Mouse (Mus musculus): Measurements from ENCODE around the gene Nsg2. TPM values are rescaled to one million over a fixed set of nuclear protein-coding genes. Genes with fewer than 3 reads are reported as not detected.

Gene Nsg2
- total RNA-seq, 2 experiments from 2014 or later, result 682 to 735 TPM

DNA sequence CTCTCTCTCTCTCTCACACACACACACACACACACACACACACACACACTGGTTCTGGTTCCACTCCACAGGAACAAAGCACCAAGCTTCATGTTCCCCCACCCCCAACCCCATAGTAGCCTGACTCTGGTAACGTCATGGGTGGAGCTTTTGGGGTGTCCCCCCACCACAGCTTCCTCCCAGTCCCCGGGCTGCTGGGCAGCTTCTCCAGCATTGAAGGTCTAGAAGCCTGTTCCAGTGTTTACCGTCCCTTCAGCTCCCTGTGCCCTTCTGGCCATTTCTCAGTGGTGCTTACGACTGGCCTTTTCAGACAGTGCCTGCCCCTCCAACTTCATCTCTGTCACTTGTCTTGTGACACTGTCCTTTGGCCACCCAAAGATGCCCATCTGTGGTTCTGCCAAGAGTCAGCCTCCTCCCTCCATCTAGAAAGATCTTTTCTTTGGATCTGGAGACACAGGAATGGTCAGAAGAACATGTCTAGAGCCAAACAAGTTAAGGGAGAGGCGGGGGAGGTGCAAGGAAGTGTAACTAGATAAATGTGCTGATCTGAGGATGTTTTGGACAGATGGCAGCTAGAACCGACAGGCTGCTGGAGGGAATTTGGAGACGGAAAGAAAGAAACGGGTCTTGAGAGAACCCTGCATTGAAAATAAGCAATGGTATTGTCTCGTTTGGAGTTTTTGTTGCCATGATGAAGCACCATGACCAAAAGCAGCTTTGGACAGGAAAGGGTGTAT, 11.8 kb downstream of the Nsg2 start:
- no peak for DNase-seq (ENCODE audit: extremely low spot score in 1 of 2, low spot score in 1 of 2)

DNA sequence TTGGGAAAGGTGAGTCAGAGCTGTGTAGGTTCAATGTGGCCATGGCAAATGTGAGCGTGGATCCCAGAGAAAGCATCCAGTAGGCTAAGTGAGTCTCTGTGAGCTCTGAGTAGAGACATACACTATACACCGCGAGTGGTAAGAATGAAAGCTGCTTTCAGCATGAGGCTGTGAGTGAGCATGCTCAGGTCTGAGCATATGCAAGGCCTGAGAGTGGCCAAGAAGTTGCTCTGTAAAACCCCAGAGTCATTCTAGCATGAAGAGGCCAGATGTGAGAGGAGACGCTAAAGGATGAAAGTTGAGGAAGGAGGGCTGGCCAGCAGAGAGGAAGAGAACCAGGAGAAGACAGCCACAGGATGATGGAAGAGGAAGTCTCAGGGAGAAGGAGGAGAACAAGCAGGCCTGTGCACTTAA, 12.8 kb downstream of the Nsg2 start:
- DNase-seq (ENCODE audit: extremely low spot score in 1 of 2, low spot score in 1 of 2), result no peak

DNA sequence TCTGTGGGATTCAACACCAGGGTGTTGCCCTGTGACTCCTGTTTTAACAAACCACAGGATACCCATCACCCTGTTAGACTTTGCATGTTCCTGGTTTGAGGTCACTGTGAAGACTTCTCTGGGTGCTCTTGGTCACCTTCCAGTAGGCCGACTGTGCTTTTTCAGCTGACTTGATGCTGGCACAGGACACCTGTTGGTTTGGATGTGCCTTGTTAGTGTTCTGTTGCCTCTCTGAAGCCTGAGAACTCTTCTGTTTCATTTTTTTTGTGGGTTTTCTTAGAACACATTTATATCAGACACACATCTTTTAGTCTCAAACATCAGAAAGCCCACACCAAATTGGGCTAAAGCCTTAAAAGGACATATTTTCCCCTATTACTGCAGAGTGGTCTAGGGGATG, 13.3 kb downstream of the Nsg2 start:
- DNase-seq (ENCODE audit: extremely low spot score in 1 of 2, low spot score in 1 of 2), result no peak

DNA sequence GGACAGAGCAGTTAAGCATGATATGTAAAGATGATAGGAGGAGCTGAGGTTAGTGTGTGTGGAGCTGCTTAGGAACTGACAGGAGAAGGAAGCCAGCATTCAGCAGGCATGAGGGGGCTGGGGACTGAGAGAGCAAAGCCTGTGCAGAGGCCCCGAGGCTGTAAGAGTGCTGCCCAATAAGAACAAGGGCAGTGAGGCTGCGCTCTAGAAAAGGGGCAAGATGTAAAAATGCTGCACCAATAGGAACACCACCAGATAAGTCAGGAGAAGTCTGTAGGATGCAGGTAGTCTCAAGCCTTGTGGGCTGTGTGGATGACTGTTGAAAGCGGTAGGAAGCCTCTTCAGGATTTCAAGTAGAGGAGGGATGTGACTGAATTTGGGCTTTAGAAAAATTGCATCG, 17.9 kb downstream of the Nsg2 start:
- DNase-seq (ENCODE audit: extremely low spot score in 1 of 2, low spot score in 1 of 2), result no peak

DNA sequence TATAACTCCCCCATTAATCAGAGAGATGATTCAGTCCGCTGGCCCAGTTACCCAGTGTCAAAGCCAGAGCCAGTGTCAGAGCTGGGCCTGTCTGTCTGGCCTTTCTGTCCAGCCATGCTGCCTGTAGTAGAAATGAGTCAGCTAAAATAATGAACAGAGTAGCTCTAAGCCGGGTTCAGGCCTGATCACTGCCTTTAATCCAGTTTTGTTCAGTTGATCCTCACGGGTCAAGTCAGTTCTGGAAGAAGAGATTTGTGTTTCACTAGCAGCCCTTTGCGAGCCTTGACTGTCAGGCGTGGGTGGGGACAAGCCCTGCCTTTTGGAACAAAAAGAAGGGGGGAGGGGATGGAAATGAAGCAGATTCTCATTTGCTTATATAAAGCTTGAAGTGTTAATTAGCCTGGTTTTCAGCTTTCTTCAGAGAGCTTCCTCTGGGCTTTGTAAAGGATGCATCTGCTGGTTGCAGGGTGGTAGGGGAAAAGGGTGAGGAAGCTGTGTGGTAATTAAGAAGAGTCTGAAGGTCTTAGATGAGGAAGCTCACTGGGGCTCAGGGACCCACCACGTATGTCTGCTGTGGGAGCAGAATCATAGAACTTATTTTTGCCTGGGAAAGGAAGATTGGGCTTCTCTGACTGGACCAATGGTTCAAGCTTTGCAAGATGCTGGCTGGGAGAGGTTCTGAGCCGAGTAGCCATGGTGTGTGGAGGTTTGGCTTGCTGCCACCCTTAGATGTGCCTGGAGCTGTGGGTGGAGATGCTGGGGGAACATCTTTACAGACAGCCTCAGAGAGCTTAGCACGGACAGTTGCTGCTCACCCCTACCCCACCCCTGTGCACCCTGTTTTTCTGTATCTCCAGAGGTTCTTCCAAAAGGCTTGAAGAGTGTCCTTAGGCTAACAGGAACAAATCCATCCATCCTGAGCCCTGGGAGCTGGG, 20.0 kb downstream of the Nsg2 start:
- no peak for DNase-seq (ENCODE audit: extremely low spot score in 1 of 2, low spot score in 1 of 2)

DNA sequence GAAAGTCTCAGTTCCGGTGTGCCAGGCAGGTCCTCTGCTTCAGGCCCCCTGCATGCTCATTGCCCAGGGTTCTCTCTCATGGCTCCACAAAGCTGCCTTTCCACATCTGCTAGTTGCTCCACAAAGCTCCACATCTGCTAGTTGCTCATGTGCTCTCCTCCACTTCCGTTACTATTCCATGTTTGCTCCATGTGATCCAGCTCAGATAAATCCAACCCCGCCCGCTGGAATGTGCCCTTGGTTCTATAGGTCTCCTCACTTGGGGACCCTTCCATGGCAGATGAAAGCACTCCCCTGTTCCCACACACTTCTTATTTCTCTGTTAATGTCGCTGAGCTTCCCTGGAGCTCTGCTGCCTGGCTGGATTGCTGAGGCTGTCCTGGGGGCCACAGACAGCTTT, 26.4 kb downstream of the Nsg2 start:
- DNase-seq (ENCODE audit: extremely low spot score in 1 of 2, low spot score in 1 of 2), result no peak

DNA sequence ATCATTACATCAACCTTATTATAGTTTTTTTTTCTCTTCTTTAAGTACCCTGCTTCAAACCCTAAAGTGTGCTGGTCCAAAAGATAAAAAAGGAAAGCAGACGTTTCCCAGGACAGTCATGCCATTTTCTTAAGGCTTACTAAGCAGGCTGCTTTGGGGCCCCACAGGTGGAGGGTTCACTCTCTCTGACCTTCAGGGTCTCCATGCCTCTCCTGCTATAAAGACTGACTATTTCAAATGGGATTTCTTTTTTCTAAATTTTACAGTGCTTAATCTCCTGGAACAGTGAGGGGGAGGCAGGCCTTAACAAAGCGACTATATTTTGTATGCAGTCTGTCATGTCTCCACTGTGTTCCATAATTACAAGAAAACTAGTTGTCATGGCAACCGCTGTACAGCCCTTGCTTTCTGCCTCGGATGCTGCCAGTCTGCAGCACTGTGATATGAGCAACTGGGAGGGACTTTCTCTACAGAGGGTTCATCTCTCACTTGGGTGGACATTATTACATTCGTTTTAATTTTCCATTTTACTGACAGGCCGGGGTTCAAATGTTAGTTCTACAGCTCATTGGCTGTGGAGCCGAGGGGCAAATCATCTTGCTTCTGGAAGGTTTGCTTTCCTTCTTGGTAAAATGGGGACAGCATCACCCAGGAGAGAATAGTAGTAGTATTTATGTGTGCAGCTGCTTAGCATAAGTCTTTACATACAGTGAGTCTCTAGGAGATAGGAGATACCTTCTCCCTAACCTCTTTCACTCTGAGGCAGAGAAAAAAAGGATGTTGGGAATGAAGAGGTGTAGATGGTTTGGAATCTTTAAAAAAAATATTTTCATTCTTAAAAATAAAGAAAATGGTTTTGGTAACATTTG, 27.4 kb downstream of the Nsg2 start:
- no peak for DNase-seq (ENCODE audit: extremely low spot score in 1 of 2, low spot score in 1 of 2)

DNA sequence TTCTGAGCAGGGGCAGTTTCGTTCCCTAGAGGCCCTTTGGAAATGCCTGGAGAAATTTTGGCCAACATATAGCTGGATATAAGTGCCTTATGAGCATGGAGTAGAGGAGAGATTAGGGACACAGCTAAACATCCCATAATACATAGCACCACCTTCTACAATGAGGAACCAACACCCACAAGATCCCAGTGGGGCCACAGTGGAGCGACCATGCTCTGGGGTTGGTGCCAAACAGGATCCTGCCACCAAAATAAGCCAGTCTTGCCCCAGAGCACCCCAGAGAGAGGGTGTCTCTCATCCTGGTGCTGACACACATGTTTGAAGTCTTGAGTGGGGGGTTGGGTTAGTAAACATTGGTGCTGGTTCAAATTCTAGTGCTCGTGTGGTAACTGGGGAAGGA, 28.3 kb downstream of the Nsg2 start:
- DNase-seq (ENCODE audit: extremely low spot score in 1 of 2, low spot score in 1 of 2), result no peak

DNA sequence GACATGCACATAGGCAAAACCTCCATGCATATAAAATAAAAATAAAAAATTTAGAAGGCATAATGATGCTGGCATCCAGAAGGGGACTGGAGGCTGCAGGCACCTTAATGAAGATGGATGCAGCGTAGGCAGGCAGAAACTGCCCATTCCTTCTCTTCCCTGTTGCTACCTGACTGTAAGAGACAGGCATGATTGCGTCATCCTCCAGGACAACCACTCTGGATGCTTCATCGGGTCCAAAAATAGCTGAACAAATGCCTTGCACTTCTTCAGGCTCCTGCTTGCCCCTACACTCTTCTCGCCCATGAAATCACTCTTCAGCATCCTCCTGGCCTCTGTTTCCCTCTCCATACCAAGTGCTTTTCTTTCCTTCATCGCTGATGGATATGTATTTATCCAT, 29.1 kb downstream of the Nsg2 start:
- no peak for DNase-seq (ENCODE audit: extremely low spot score in 1 of 2, low spot score in 1 of 2)

DNA sequence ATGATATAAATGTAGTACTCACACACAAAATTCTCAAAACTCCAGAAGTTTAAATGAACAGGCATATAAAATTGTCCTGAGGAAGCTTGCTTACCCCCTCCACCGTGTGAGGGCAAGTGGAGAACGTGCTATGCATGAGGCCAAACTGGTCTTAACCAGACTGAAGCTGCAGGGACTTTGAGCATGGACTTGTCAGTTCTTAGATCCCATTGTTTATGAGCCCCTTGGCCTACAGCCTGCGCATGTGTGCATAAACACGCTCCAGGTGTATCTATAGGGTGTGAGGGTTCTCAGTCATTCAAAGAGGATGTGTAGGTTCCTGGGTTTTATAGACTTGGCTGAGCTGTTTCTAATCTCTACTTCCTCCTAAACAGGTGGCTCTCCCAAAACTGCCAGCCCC, 31.1 kb downstream of the Nsg2 start:
- no peak for DNase-seq (ENCODE audit: extremely low spot score in 1 of 2, low spot score in 1 of 2)

DNA sequence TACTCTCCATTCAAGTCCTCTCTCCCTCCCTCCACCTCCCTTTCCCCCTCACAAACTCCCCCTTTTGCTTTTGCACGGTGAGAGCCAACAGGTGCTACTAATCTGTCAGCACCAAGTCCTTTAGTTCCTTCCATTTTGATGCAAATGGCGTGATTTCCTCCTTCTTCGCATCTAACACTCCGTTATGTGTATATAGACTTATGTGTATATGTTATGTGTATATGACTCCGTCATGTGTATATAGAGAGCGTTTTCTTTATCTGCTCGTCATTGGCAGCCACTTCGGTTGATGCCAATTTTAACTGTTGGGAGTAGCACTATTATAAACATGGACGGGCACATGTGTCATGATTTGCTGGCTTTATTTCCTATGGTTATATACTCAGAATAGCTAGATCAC, 31.8 kb downstream of the Nsg2 start:
- no peak for DNase-seq (ENCODE audit: extremely low spot score in 1 of 2, low spot score in 1 of 2)

DNA sequence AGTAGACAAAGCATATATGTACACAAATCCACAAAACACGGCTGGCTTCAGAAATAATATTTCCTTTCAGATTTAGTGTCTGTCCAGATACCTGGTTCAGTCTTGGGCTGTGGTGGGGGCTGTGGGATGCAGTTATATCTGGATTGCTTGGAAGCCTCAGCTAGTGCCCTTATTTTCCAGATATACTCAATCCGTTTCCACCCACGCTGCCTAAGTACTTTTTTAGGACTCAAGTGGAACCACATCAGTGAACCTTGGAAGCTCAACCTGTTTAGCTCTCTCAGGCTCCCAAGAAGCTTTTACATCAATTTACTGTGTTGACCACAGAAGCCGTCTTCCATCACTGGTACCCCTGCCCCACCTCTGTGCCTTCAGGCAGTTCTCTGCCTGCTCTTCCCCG, 35.6 kb downstream of the Nsg2 start:
- DNase-seq (ENCODE audit: extremely low spot score in 1 of 2, low spot score in 1 of 2), result no peak

DNA sequence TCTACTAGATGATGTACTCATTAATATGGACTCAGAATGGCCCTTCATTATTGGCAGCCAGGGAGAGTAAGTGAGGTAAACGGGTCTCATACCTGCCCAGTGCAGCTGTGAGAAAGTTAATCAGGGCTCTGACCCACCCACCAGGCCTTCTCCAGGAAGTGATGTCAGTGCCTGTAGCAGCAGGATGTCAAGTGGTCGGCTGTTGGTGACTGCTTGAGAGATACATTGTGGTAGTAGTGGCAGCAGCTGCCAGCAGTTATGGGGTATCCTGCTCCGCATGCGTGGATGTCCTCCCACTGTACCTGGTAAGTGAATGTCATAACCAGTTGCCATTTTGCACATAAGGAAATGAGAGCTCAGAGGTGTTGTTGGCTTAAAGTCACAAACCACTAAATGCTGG, 39.4 kb downstream of the Nsg2 start:
- DNase-seq (ENCODE audit: extremely low spot score in 1 of 2, low spot score in 1 of 2), result no peak

DNA sequence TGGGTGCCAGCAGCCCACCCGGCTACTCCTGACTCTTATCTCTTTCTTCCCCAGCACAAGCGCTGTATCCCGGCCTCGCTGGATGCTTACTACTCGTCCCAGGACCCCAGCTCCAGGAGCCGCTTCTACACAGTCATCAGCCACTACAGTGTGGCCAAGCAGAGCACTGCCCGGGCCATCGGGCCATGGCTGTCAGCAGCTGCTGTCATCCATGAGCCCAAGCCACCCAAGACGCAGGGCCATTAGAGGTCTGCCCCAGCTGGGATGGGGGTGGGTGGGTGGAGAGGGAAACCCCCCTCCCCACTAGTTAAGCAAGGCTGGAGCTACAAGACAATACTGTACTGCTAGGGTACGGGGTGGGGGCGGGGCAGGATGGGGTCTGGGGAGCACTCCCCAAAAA, 57.1 kb downstream of the Nsg2 start:
- no peak for DNase-seq (ENCODE audit: extremely low spot score in 1 of 2, low spot score in 1 of 2)

DNA sequence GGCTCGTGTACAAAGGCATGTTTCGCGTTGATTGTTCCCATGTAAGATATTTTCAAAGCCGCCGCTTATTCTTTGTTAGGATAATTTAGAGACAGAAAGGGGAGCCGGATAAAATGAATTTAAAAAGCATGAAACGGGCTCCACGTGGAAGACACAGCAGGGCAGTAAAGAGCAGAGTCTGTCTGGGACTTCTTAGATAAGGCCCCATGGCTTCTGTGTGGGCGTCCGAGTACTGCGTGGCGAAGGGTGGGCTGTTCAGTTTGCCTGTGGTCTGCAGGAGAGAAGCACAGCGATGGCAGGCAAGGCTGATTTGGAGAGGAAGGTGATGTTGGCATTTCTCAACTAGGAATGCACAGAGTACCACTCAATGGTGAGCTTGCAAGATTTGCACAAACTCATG, 57.6 kb downstream of the Nsg2 start:
- no peak for DNase-seq (ENCODE audit: extremely low spot score in 1 of 2, low spot score in 1 of 2)

DNA sequence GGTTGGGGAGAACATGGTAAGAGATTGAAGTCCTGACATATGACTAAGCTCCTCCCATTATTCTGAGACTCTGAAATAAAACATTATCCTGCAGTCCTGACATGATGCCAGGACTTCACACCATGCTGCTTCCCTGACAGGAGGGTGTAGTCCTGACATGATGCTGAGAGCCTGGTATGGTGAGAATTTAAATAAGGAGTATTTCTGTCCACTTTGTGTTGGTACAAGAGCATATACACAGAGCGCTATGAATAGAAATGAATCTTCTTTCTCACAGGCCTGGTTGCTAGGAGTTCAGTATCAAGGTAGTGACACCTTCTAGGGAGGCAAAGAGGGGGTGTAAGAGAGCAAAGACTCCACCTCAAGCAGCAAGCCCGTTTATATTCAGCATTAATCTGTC, 60.8 kb downstream of the Nsg2 start:
- DNase-seq (ENCODE audit: extremely low spot score in 1 of 2, low spot score in 1 of 2), result no peak

DNA sequence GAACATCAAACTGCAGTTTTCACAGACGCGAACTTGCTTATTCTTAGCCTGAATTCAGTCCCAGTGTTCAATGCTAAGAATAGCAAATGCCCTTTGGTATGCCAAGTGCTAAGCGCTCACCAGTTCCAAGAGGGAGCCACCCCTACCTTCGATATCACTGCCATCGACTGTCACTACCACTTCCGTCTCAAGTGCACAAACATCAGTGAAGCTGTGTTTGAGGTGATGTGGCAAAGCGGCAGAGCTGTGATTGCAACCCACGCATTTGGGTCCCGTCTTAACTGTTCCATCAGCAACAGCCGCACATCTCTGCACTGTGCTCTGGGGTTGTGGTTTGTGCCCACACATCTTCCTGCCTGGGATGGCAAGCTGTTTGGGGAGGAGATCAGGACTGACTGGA, 61.6 kb downstream of the Nsg2 start:
- no peak for DNase-seq (ENCODE audit: extremely low spot score in 1 of 2, low spot score in 1 of 2)

DNA sequence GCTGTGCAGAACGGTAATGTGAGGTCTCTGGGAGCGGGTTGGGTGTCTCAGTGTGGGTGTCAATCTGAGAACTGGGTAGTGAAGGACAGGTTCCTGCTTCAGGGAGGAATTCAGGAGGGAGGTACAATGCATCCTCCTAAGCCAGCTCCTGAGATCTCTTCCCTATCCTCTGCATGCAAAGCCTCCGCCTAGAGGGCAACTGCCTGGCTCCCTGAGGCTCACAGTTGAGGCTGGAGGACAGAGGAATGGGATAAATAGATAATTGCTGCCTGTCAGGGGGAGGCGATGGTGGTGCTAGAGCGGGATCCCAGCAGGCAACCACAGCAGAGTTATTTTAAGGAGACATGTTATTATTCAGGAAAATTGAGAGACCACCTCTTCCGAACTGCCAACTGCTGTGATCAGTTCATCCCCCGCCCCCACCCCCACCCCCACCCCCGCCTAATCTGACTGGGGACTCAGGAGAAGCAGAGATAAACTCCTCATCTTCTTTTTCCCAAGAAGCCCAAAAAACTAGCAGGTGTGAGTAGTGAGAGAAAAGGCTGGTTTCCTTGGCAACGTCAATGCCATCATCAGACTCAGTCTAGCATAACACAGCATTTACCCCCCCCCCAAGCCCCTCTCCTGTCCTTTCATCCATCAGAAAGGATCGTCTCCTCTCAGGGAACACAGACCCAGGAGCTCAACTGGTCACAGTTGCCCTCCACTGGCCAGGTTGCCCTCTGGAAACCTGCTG, 63.7 kb downstream of the Nsg2 start:
- DNase-seq (ENCODE audit: extremely low spot score in 1 of 2, low spot score in 1 of 2), result no peak

DNA sequence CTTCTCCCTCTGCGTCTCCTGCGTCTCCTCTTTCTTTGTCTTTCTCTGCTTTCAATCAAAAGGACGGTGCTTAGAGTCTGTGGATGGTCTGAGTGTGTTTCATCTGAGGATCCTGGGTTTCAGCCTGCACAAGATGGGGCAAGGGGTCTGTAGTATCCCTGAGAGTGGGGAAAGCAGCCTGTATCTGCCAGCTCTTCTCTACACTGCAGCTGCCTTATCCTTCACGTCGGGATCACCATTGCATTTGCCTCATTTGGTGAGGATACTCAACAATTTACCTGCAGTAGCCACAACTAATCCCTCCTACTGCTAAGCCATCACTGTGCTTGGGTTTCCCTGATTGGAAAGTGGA, 64.2 kb downstream of the Nsg2 start:
- DNase-seq (ENCODE audit: extremely low spot score in 1 of 2, low spot score in 1 of 2), result no peak

DNA sequence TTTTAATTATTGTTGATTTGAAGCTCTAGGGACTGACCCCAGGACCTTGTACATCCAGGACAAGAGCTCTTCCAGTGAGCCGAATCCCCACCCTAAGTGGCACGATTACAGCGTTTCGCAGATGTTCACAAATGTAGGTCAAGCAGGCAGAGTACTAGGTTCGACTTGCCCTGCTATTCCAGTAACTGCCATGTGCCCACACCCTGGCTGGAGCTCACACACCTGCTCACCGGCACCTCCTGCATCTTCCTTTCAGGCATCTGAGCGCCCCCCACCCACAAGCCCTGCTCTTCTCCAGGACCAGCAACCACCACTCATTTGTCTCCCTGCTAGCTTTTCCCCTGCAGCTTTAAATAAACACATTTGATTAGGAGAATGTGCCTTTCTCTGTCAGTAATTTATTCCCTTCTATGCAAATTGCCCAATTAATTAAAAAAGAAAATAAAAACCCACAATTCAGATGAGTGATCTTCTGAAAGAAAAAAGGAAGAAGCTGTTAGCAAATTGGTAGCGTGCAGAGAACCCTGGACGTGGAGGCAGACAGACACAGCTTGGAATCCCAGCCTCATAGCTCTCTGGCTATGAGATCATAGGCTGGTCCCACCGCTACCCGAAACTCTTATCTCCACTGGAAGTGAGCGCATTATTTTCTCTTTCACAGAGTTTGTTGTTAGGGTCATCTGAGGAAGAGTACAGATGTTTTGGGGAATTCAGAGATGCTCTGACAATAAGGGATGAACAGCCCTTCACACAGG, 68.7 kb downstream of the Nsg2 start:
- DNase-seq (ENCODE audit: extremely low spot score in 1 of 2, low spot score in 1 of 2), result no peak
